In the genomic region with DNA sequence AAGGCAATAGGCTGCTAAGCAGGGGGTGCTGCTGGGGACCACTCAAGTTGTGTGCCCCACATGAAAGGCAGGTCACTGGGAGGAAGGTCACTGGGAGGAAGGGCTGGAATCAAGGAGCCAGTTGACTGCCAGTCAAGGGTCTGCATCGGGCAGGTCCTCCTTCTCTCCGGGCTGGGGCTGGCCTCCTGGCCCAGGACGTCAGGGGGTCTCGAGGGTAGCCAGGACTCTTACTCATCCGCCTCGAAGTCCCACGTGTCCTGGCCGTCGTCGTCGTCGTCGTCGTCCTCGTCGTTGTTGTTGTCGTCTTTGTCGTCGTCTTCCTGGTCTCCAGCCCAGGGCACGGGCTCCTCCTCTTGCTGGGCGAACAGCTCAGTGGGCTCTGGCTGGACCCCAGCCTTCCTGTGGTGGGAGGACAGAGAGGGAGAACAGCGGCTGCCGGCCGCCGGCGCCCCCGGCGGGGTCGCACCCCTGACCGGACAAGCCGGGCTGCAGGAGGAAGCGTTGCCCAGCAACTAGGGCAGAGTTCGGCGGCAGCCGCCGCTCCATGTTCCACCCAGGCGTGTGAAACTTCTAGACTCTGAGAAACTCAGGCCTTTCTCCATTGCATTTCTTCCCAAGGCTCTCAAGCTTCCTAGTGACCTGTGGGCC, we compare ENCODE assay signal across 8 mouse cellular contexts. TPM values are rescaled to one million over a fixed set of nuclear protein-coding genes. Genes with fewer than 3 reads are reported as not detected.
DNase-seq lines count a peak whose midpoint lies in the region; ATAC-seq and TF ChIP-seq lines count a peak whose summit lies in the region.

No protein-coding gene starts in this region.

- no peaks in the 10 kb centered on the region for H3K36me3 ChIP-seq in intestine, embryonic 14.5 days (ENCODE audit: control insufficient read depth, insufficient read depth, low read length)
- H3K36me3 ChIP-seq in liver, embryonic 15.5 days (replicated peaks): no peaks in the 10 kb centered on the region
- no peaks in the 10 kb centered on the region for H3K36me3 ChIP-seq in stomach, embryonic 14.5 days (ENCODE audit: control insufficient read depth, insufficient read depth, low read length)

- no peak for TF ChIP-seq POLR2A in embryonic fibroblast, embryonic 13.5 days (IDR thresholded peaks at IDR 0.05; ENCODE audit: low read depth, low read length)

- H3K9me3 ChIP-seq in intestine, embryonic 14.5 days (ENCODE audit: control insufficient read depth, low read length): no peaks in the 10 kb centered on the region
- H3K9me3 ChIP-seq in liver, embryonic 15.5 days (replicated peaks): no peaks in the 10 kb centered on the region
- H3K9me3 ChIP-seq in stomach, embryonic 14.5 days (ENCODE audit: control insufficient read depth, low read depth, low read length): no peaks in the 10 kb centered on the region

- no peak for ATAC-seq in intestine, embryonic 14.5 days (replicated peaks; ENCODE audit: low FRiP score, low TSS enrichment, low read depth)
- ATAC-seq in liver, embryonic 15.5 days (ENCODE audit: insufficient read depth): no peak
- ATAC-seq in stomach, embryonic 14.5 days (ENCODE audit: insufficient number of reproducible peaks, insufficient read depth, low FRiP score, low read depth): 0 out of 2 replicates have a peak, but pooled peaks have one; percentile 58
- no peak for ATAC-seq in monocyte, adult 5-6 weeks (replicated peaks; ENCODE audit: insufficient number of reproducible peaks, low FRiP score, low TSS enrichment, poor library complexity, severe bottlenecking)

- peak overlapping the region; percentile 0; the same call in 1 of the 2 replicates for H3K4me3 ChIP-seq in embryonic fibroblast, embryonic 13.5 days (ENCODE audit: insufficient read depth, low read length)
- peak overlapping the region; percentile 28 for H3K4me3 ChIP-seq in intestine, embryonic 14.5 days (ENCODE audit: low read depth, low read length)
- H3K4me3 ChIP-seq in liver, embryonic 15.5 days (replicated peaks): peak overlapping the region; percentile 11
- H3K4me3 ChIP-seq in stomach, embryonic 14.5 days (ENCODE audit: low read depth, low read length): peak overlapping the region; percentile 23; the same call in 1 of the 2 replicates

- no peak overlapping the region for H3K27ac ChIP-seq in embryonic fibroblast, embryonic 13.5 days (ENCODE audit: insufficient read depth, low read length)
- H3K27ac ChIP-seq in intestine, embryonic 14.5 days (ENCODE audit: low read depth): no peak overlapping the region
- H3K27ac ChIP-seq in liver, embryonic 15.5 days (replicated peaks): no peak overlapping the region
- H3K27ac ChIP-seq in stomach, embryonic 14.5 days (ENCODE audit: low read length): no peak overlapping the region

- H3K4me1 ChIP-seq in embryonic fibroblast, embryonic 13.5 days (ENCODE audit: control insufficient read depth, insufficient read depth, low read length): no peaks in the 10 kb centered on the region
- H3K4me1 ChIP-seq in intestine, embryonic 14.5 days (replicated peaks; ENCODE audit: control insufficient read depth, insufficient read depth, low read length): no peaks in the 10 kb centered on the region; the same call in 1 of the 2 replicates
- H3K4me1 ChIP-seq in liver, embryonic 15.5 days (replicated peaks): no peaks in the 10 kb centered on the region
- H3K4me1 ChIP-seq in stomach, embryonic 14.5 days (ENCODE audit: control insufficient read depth, insufficient read depth, low read length): peaks cover 6% of the 10 kb centered on the region; the same call in 1 of the 2 replicates

- TF ChIP-seq CTCF in embryonic fibroblast, embryonic 13.5 days (IDR thresholded peaks at IDR 0.05; ENCODE audit: borderline replicate concordance, insufficient read depth, low read length): no peak

- 0 out of 2 replicates have a peak overlapping the region, but pooled peaks have one; percentile 5 for H3K9ac ChIP-seq in intestine, embryonic 14.5 days (ENCODE audit: low read length)
- H3K9ac ChIP-seq in liver, embryonic 15.5 days: no peak overlapping the region
- 0 out of 2 replicates have a peak overlapping the region, but pooled peaks have one; percentile 21 for H3K9ac ChIP-seq in stomach, embryonic 14.5 days (replicated peaks; ENCODE audit: low read depth, low read length)

- H3K4me2 ChIP-seq in intestine, embryonic 14.5 days (ENCODE audit: low read length): peak overlapping the region; percentile 55
- H3K4me2 ChIP-seq in liver, embryonic 15.5 days: peak overlapping the region; percentile 51
- H3K4me2 ChIP-seq in stomach, embryonic 14.5 days (replicated peaks; ENCODE audit: low read depth, low read length): peak overlapping the region; percentile 55

- peak; percentile 8 for DNase-seq in ovary, postnatal 36 days (ENCODE audit: low spot score)
- DNase-seq in ovary, postnatal 10 days (ENCODE audit: low spot score): no peak
- no peak for DNase-seq in intestine, embryonic 14.5 days (ENCODE audit: low spot score)
- no peak for DNase-seq in urinary bladder, adult 18-20 months (ENCODE audit: low spot score in 2 of 2)

- WGBS in intestine, embryonic 14.5 days: 33% methylated on average over 37 of the region's 37 CpGs
- 38% methylated on average over 37 of the region's 37 CpGs for WGBS in liver, embryonic 15.5 days (ENCODE audit: insufficient replicate concordance)
- WGBS in stomach, embryonic 14.5 days: 35% methylated on average over 37 of the region's 37 CpGs

- no peaks in the 10 kb centered on the region for H3K27me3 ChIP-seq in intestine, embryonic 14.5 days (replicated peaks; ENCODE audit: control insufficient read depth, insufficient read depth, low read length)
- peaks cover 11% of the 10 kb centered on the region; the same call in 1 of the 2 replicates for H3K27me3 ChIP-seq in liver, embryonic 15.5 days
- no peaks in the 10 kb centered on the region for H3K27me3 ChIP-seq in stomach, embryonic 14.5 days (ENCODE audit: control insufficient read depth, insufficient read depth, low read length)

RNA-seq across cellular contexts. Expression of a gene that starts 7.5 kb away (rescaled TPM):
- not detected in 2 replicates for polyA plus RNA-seq in embryonic fibroblast, embryonic 13.5 days (2011; ENCODE audit: insufficient read length, low read depth, missing spikeins)
- polyA plus RNA-seq in intestine, embryonic 14.5 days (2014; fragmentation: Nextera tagmentation; extraction: Ambion mirVana): 0.82 and 1.0 TPM in 2 replicates
- 0.10 and 0.16 TPM in 2 replicates for polyA plus RNA-seq in liver, embryonic 15.5 days (2015; fragmentation: Nextera tagmentation; extraction: Ambion mirVana)
- polyA plus RNA-seq in stomach, embryonic 14.5 days (2014; fragmentation: Nextera tagmentation; extraction: Ambion mirVana): 0.93 and 1.8 TPM in 2 replicates
- 0.48 TPM in 1 of 3 replicates, not detected in the others for total RNA-seq in monocyte, adult 5-6 weeks (2017)

RNA-seq across cellular contexts. Expression of a gene that starts 7.6 kb away (rescaled TPM):
- polyA plus RNA-seq in embryonic fibroblast, embryonic 13.5 days (2011; ENCODE audit: insufficient read length, low read depth, missing spikeins): not detected in 2 replicates
- polyA plus RNA-seq in intestine, embryonic 14.5 days (2014; fragmentation: Nextera tagmentation; extraction: Ambion mirVana): not detected in 2 replicates
- not detected in 2 replicates for polyA plus RNA-seq in liver, embryonic 15.5 days (2015; fragmentation: Nextera tagmentation; extraction: Ambion mirVana)
- polyA plus RNA-seq in stomach, embryonic 14.5 days (2014; fragmentation: Nextera tagmentation; extraction: Ambion mirVana): not detected in 2 replicates
- total RNA-seq in monocyte, adult 5-6 weeks (2017): not detected in 3 replicates

RNA-seq across cellular contexts. Expression of a gene that starts 41.5 kb away (rescaled TPM):
- 91.7 and 98.5 TPM in 2 replicates for polyA plus RNA-seq in embryonic fibroblast, embryonic 13.5 days (2011; ENCODE audit: insufficient read length, low read depth, missing spikeins)
- polyA plus RNA-seq in intestine, embryonic 14.5 days (2014; fragmentation: Nextera tagmentation; extraction: Ambion mirVana): 87.8 and 89.3 TPM in 2 replicates
- polyA plus RNA-seq in liver, embryonic 15.5 days (2015; fragmentation: Nextera tagmentation; extraction: Ambion mirVana): 25.6 and 28.8 TPM in 2 replicates
- polyA plus RNA-seq in stomach, embryonic 14.5 days (2014; fragmentation: Nextera tagmentation; extraction: Ambion mirVana): 100 and 107 TPM in 2 replicates
- total RNA-seq in monocyte, adult 5-6 weeks (2017): 177 to 290 TPM (median 189 TPM) in 3 replicates

RNA-seq across cellular contexts. Expression of a gene that starts 47.0 kb away (rescaled TPM):
- polyA plus RNA-seq in embryonic fibroblast, embryonic 13.5 days (2011; ENCODE audit: insufficient read length, low read depth, missing spikeins): not detected in 2 replicates
- polyA plus RNA-seq in intestine, embryonic 14.5 days (2014; fragmentation: Nextera tagmentation; extraction: Ambion mirVana): 1.2 and 1.6 TPM in 2 replicates
- polyA plus RNA-seq in liver, embryonic 15.5 days (2015; fragmentation: Nextera tagmentation; extraction: Ambion mirVana): not detected in 2 replicates
- 1.3 and 1.5 TPM in 2 replicates for polyA plus RNA-seq in stomach, embryonic 14.5 days (2014; fragmentation: Nextera tagmentation; extraction: Ambion mirVana)
- 1.4 TPM in 1 of 3 replicates, not detected in the others for total RNA-seq in monocyte, adult 5-6 weeks (2017)
